Mouse (Mus musculus) liver, embryonic 14.5 days (tissue): ENCODE data around the gene Ccrl2.

Source experiments
- CTCF ChIP-seq: IDR thresholded peaks from 2 replicates; pipeline ENCODE4 v1.5.1; 2016; ENCODE audit warnings: antibody characterized with exemption, low read depth, control low read depth
- EP300 ChIP-seq: IDR thresholded peaks from 2 replicates; pipeline ENCODE4 v1.6.1; 2016; ENCODE audit warnings: antibody characterized with exemption, low read depth

DNA sequence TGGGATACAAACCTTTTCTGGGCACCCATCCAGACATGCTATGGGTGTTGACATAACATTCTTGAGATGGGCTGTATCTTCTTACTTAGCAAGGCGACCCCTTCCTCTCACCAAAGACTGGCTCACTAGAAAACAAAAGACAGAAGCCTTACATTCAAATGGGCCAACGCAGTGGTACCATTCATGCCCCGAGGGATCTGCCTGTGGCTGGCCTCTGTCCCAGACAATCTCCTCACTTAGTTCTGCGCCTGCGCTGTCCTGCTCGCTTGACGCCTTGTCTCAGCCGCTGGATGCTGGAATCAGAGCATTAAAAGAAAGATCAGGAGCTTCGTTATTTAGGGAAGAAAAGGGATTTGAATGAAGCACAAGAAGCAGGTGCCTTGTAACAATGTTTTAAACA lies 35.3 kb upstream of the Ccrl2 start:
- no peak for TF ChIP-seq EP300
- TF ChIP-seq CTCF = no peak
